Mouse (Mus musculus) bone marrow macrophage, adult 2 months (primary cell): Measurements from ENCODE around the gene Sdhaf1.

Experiments
- CTCF ChIP-seq: IDR thresholded peaks from 2 replicates; pipeline ENCODE4 v1.5.1; 2012; ENCODE audit warnings: low read depth, mild to moderate bottlenecking, low read length, moderate library complexity
- POLR2A ChIP-seq: IDR thresholded peaks from 2 replicates; pipeline ENCODE4 v1.6.1; 2012; ENCODE audit warnings: mild to moderate bottlenecking, low read depth, low read length, borderline replicate concordance

DNA sequence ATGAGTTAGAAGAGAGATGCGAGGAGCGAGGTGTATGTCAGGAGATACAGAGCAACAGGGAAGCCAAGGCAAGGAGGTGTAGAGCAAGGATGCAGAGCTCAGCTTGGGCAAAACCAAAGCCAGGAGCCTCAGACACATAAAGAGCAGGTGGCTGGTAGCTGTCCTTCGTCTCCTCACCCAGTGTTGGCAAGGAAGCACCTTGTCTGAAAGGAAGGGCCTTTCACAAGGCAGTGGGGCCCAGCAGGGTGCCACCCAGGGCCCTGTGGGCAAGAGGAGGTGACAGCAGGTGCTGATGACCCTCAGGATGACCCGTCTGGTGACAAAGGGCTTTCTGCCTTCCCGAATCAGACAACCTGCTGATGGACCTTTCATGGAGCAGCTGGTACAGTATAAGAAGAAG, 10.9 kb upstream of the Sdhaf1 start:
- TF ChIP-seq CTCF (no peak), POLR2A (no peak)
